Mouse (Mus musculus): ENCODE measurements around the gene Figla. TPM values are rescaled to one million over a fixed set of nuclear protein-coding genes. Genes with fewer than 3 reads are reported as not detected.
A peak's percentile ranks its signal among the peaks of the same experiment; 100 is the strongest.
"Not testable (repeated sequence)": the region's sequence is repeated elsewhere in the genome, so short reads cannot be mapped to it uniquely, and the experiment has no call there.

The Figla gene
- polyA plus RNA-seq, 1 experiment from 2014 or later = not detected

DNA sequence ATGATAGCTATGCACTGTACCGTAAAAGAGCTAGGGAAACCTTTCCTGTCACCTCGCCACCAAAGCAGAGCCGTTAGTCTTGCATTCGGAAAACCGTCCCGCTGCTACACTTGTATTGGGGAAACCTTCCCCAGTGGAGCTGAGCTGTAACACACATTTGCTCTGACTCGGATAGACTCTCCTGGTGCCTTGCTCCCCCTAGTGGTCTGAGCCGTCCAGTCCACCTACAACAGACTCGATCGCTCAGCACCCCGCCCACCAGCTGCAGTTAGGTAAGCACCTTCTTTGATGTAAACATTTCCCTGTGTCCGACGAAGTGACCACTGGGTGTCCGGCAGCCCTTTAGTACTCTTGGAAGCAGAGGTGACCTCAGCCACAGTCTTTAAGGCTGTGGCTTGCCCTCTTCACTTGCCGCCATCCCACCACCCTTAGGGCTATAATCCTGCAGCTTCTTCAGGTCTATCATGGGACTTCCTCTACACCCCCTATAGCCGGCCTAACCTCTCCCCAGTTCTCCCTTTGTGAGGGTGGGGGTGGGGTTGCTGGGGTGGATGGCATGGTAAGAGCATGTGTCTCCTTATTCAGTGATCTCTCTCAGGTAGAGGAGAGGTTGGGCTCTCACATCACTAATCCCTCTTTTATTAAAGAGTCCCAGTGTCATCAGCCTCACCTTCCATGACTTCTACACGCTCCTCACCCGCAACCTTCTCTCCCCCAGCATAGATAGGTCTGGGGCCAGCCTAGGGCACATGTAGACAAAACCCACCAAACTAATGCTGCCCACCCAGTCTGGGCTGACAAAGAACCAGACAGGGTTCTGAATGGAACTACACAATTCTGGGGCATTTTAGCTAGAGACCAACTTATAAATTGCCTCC is 11.5 kb upstream of the Figla start:
- no peaks in the 10 kb centered on the region for H3K9me3 ChIP-seq
- H3K4me1 ChIP-seq = no peaks in the 10 kb centered on the region
- no peak overlapping the region for H3K27ac ChIP-seq
- peak; percentile 93 for DNase-seq (ENCODE audit: low spot score)
- peak overlapping the region; percentile 40 for H3K4me3 ChIP-seq
- WGBS = 8% methylated on average over 18 of the region's 18 CpGs
- H3K27me3 ChIP-seq (ENCODE audit: insufficient read depth, poor library complexity, severe bottlenecking) = no peaks in the 10 kb centered on the region
- H3K36me3 ChIP-seq = no peaks in the 10 kb centered on the region

DNA sequence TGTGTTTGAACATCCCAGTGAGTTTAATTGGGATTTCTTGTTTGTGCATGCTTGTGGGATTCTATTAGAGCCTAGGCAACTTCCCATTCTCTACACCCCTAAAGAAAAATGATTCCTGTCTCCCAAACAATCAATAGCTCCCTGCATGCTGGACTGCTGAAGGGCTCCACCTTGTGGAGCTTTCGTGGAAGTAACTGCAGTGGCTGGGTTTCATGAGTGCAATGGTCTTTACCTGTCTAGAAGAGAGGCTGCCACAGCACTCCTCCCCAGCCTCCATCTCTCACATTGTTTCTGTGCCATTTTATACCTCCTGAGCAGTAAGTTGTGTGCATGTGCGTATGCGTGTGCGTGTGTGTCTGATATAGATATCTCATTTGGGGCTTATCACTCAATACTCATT is 6.0 kb upstream of the Figla start:
- 31% methylated on average over 4 of the region's 4 CpGs for WGBS
- H3K27ac ChIP-seq = no peak overlapping the region
- H3K4me3 ChIP-seq = no peak overlapping the region
- H3K27me3 ChIP-seq (ENCODE audit: insufficient read depth, poor library complexity, severe bottlenecking) = peaks cover 3% of the 10 kb centered on the region; the same call in 1 of the 2 replicates
- H3K4me1 ChIP-seq = 0 out of 2 replicates have a peak, but pooled peaks cover 5% of the 10 kb centered on the region
- no peaks in the 10 kb centered on the region for H3K9me3 ChIP-seq
- no peak for DNase-seq (ENCODE audit: low spot score)
- H3K36me3 ChIP-seq = no peaks in the 10 kb centered on the region

DNA sequence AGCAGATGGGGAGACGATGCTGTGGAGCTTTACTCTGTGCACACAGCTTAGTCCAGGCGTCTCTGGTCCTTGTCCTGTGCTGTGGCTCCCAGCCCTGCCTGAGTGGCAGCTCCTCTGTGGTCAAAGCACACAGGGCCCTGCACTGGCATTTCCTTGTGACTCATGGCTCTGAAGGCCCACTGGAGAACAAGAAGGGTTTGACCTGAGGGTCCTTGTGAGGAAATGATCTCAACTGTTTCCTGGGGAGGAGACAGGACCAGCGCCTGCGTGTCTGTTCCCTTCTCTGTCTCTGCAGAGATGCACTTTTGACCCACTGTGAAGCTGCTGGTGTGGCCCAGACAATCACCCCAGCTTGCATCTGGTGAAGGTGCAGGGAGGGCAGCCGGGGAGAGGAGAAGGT is 1.2 kb upstream of the Figla start:
- WGBS = 52% methylated on average over 5 of the region's 5 CpGs
- DNase-seq (ENCODE audit: low spot score) = not testable (repeated sequence)

DNA sequence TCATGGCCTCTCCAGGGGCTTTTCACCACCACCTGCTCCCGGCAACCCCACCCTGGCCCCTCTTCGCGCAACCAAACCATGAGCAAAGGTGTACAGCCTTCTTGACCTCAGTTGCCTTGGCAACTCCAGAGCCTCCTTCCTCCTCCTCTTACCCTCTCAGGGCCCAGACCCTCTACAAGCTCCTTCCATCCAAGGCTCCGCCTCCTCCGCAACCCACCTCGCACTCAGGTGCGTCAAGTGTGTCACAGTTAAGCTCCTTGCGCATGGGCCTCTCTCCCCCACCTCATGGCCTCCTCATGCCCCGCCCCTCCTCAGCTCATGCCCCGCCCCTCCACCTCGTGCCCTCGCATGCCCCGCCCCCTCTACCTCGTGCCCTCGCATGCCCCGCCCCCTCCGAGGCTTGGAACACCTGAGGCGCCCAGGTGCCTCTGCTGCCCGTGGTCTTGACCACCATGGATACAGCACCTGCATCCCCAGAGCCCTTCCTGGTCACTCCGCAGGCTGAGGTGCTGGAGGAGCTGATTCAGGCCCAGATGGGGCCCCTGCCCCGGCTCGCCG is 901 bp downstream of the Figla start:
- H3K27ac ChIP-seq = no peak overlapping the region
- WGBS = 81% methylated on average over 23 of the region's 23 CpGs
- H3K4me1 ChIP-seq = 0 out of 2 replicates have a peak, but pooled peaks cover 11% of the 10 kb centered on the region
- H3K36me3 ChIP-seq = no peaks in the 10 kb centered on the region
- no peak overlapping the region for H3K4me3 ChIP-seq
- H3K27me3 ChIP-seq (ENCODE audit: insufficient read depth, poor library complexity, severe bottlenecking) = peaks cover 1% of the 10 kb centered on the region; the same call in 1 of the 2 replicates
- H3K9me3 ChIP-seq = no peaks in the 10 kb centered on the region
- no peak for DNase-seq (ENCODE audit: low spot score)

More for the DNA sequence above, 1.2 kb upstream of the Figla start:
- H3K27ac ChIP-seq; H3K4me3 ChIP-seq; H3K36me3 ChIP-seq; H3K9me3 ChIP-seq; H3K27me3 ChIP-seq (ENCODE audit: insufficient read depth, poor library complexity, severe bottlenecking): not testable (repeated sequence)
- 0 out of 2 replicates have a peak, but pooled peaks cover 14% of the 10 kb centered on the region for H3K4me1 ChIP-seq

DNA sequence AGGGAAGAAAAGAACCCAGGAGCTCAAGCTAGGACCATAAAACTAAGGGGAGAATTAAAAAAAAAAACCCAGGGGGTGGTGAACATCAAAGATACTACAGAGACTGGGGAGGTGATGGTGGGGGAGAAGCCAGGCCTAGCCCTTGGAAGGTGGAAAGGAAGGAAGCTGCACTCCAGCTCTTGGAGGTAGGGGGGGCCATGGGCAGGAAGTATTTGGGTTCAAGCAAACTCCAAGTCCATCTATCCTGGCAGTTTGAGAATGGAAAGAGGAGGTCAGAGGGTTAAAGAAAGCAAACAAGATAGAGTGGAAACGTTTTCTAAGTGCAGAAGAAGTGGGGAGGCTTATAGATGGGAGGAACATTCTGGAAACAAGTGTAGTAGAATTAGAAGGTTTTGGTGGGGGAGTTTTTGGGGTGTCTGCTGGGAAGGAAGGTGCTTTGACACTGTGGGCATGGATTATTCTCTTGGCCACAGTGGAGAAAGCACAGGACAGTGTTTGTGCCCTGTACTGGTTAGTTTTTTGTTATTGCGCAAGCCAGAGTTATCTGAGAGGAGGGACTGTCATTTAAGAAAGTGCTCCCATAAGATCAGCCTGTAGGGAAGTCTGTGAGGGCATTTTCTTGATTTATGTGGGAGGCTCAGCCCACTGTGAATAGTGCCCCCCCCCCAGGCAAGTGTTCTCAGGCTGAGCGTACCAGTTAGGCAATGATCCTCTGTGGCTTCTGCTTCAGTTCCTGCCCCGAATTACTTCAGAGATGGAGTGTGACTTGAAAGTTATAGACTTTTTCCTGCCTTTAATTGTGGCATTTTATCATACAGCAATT is 3.7 kb downstream of the Figla start:
- Histone ChIP-seq H3K36me3 (no peaks in the 10 kb centered on the region), H3K27ac (0 out of 2 replicates have a peak overlapping the region, but pooled peaks have one; percentile 18), H3K4me3 (no peak overlapping the region), H3K4me1 (0 out of 2 replicates have a peak, but pooled peaks cover 13% of the 10 kb centered on the region), H3K9me3 (no peaks in the 10 kb centered on the region), H3K27me3 (ENCODE audit: insufficient read depth, poor library complexity, severe bottlenecking) (no peaks in the 10 kb centered on the region)
- DNase-seq (ENCODE audit: low spot score) = no peak
- WGBS = 54% methylated on average over 4 of the region's 4 CpGs

DNA sequence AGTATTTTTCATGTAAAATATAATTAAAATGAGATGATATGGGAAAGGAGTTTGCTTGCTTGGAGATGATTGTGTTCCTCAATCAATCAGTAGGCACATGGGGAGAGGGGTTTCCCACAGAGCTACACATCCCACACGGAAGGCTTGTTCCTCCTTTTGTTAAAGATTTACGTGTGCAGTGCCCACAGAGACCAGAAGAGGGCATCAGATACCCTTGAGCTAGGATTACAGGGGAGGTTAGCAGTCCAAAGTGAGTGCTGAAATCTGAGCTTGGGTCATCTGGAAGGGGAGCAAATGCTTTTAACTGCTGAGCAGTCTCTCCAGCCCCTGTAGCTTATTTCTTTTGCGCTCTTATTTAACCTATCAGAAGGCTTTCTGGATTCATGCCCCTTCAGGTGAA is 5.0 kb downstream of the Figla start:
- H3K27me3 ChIP-seq (ENCODE audit: insufficient read depth, poor library complexity, severe bottlenecking) = peaks cover 4% of the 10 kb centered on the region
- H3K4me1 ChIP-seq = 0 out of 2 replicates have a peak, but pooled peaks cover 11% of the 10 kb centered on the region
- H3K9me3 ChIP-seq = no peaks in the 10 kb centered on the region
- H3K4me3 ChIP-seq = no peak overlapping the region
- DNase-seq (ENCODE audit: low spot score) = no peak
- no peaks in the 10 kb centered on the region for H3K36me3 ChIP-seq
- 31% methylated on average over 3 of the region's 3 CpGs for WGBS
- no peak overlapping the region for H3K27ac ChIP-seq

DNA sequence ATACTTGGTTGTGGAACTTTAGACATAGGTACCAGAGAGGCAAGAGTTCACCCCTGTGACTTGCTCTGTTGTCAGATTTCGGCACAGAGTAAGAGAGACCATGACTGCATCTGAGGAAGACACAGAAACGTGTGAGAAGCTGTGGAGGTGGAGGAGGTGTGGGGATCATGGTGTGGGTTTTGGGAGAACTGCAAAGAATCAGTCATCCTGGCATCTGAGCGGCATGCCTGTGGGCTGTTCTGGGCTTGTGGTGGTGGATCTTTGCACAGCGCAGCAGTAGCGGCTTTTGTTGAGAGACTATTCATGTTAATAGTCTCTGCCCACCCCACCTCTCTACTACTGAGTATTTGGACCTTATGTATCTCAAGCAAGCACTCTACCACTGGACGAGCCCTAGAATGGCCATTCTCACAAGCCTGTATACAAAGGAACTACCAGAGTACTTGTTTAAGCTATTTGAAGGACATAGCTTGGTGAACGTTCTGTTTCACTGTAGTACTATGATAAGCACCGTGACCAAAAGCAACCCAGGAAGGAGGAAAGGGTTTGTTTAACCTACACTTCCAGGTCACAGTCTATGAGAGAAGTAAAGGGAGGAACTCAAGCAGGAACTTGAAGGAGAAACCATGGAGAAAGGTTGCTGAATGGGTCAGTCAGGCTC is 10.8 kb downstream of the Figla start:
- H3K4me1 ChIP-seq = peaks cover 13% of the 10 kb centered on the region; the same call in 1 of the 2 replicates
- WGBS = 77% methylated on average over 8 of the region's 8 CpGs
- H3K4me3 ChIP-seq = no peak overlapping the region
- peaks cover 59% of the 10 kb centered on the region for H3K27me3 ChIP-seq (ENCODE audit: insufficient read depth, poor library complexity, severe bottlenecking)
- H3K9me3 ChIP-seq = no peaks in the 10 kb centered on the region
- no peaks in the 10 kb centered on the region for H3K36me3 ChIP-seq
- no peak for DNase-seq (ENCODE audit: low spot score)
- H3K27ac ChIP-seq = no peak overlapping the region

DNA sequence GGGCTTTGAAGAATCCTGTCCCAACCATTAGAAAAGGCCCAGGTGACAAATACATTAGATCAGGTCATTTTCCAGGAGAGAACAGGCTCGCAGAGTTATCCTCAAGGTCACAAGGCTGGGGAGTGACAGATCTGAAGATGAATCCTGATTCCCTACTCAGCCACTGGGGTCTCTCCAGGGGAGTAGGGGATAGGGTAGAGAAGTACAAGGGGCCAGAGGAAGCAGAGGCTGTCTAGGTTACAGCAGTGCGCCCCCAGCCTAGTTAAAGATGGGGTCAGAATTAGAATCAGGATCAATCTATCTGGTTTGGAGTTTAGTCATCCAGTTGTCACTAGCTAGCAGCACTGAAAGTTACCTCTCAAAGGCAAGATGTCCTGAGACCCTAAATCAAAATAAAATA is 12.2 kb downstream of the Figla start:
- DNase-seq (ENCODE audit: low spot score) = no peak
- 65% methylated on average over 2 of the region's 2 CpGs for WGBS
- Histone ChIP-seq H3K27me3 (ENCODE audit: insufficient read depth, poor library complexity, severe bottlenecking) (peaks cover 63% of the 10 kb centered on the region), H3K9me3 (no peaks in the 10 kb centered on the region), H3K27ac (peak overlapping the region; percentile 76; the same call in 1 of the 2 replicates), H3K4me3 (peak overlapping the region; percentile 69), H3K4me1 (peaks cover 11% of the 10 kb centered on the region; the same call in 1 of the 2 replicates), H3K36me3 (no peaks in the 10 kb centered on the region)

DNA sequence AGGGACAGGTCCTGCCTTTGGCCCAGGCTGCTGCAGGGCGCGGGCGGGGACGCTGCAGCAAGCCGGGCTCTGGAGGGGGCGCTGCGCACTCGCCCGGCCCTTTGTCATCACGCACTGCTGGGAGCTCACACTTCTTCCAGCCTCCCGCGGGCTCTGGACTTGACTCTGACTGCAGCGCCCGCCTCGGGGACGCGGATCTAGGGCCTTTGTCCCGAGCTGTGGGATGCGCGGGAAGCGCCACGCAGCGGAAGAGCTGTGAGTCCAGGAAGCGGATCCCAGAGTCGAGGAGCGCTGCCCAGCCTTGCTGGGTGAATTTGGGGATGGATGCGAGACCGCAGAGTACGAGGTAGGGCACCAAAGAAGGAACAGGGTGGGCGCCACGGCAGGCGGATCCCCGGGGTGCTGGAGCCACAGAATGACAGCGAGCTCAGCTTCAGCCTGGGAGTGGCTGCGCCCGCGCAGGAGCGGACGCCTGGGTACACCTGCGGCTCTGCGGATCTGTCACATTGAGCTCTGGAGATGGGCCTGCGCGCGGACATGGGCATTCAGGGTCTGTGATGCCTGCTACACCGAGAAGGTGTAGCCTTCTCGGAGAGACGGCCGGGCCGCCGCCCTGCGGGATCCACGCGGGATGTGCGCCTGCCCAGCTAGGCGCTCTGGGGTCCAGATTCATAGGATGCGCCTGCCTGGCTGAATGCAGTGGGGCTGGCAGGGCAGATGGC is 12.8 kb downstream of the Figla start, which contains the start of gene Add2:
TSS of gene Add2 (plus strand) at position 81 of the 722 bp plus-strand sequence.
- peaks cover 63% of the 10 kb centered on the region for H3K27me3 ChIP-seq (ENCODE audit: insufficient read depth, poor library complexity, severe bottlenecking)
- no peak for DNase-seq (ENCODE audit: low spot score)
- WGBS = 2% methylated on average over 56 of the region's 56 CpGs

DNA sequence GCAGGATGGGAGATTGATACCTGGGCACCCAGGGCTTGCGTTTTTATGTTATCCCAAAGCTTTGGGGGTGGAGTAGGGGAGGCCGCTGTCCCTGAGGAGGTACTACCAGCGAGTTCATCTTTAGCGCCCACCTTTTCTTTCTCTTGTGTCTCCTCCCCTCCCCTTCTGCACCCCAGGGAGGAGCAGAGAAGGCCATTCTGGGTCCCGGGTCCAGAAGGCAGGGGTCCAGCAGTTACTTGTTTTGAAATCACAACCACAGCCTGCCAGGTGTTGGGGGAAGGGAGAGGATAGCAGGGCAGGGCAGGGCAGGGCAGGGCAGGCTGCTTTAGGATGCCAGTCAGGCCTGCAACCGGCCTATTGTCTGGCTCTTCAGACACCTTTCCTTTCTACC is 13.3 kb downstream of the Figla start:
- Histone ChIP-seq H3K9me3 (no peaks in the 10 kb centered on the region), H3K27me3 (ENCODE audit: insufficient read depth, poor library complexity, severe bottlenecking) (peaks cover 63% of the 10 kb centered on the region), H3K27ac (peak overlapping the region; percentile 76), H3K36me3 (no peaks in the 10 kb centered on the region), H3K4me3 (peak overlapping the region; percentile 69), H3K4me1 (peaks cover 11% of the 10 kb centered on the region; the same call in 1 of the 2 replicates)
- DNase-seq (ENCODE audit: low spot score) = no peak
- 13% methylated on average over 6 of the region's 6 CpGs for WGBS

More for the DNA sequence above, 12.8 kb downstream of the Figla start, which contains the start of gene Add2:
- Histone ChIP-seq H3K27ac (peak within 1 kb of the TSS; percentile 76), H3K9me3 (no peaks in the 10 kb centered on the region), H3K36me3 (no peaks in the 10 kb centered on the region), H3K4me3 (peak within 1 kb of the TSS; percentile 69), H3K4me1 (peaks cover 11% of the 10 kb centered on the region; the same call in 1 of the 2 replicates)

DNA sequence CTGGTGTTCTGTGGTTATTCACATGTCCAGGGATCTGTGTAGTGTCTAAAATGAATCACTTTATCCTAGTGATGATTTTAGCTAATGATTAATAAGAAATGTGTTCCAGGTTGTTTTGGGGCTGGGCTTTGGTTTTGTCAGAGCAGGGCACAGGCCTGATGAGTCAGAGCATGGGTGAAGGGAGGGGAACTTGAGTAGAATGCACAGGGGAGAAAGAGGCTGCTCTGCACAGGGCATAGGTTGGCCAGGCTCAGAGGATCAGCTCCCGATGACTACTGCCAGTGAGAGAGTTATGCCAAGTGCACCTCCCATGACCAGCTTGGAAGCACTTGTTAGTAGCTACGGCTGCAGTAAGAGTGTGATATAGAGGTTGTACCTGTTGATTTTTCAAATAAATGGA is 15.6 kb downstream of the Figla start:
- Histone ChIP-seq H3K4me1 (peaks cover 11% of the 10 kb centered on the region; the same call in 1 of the 2 replicates), H3K9me3 (no peaks in the 10 kb centered on the region), H3K36me3 (no peaks in the 10 kb centered on the region), H3K27ac (no peak overlapping the region), H3K27me3 (ENCODE audit: insufficient read depth, poor library complexity, severe bottlenecking) (peaks cover 53% of the 10 kb centered on the region), H3K4me3 (no peak overlapping the region)
- DNase-seq (ENCODE audit: low spot score) = no peak
- WGBS = 74% methylated on average over 2 of the region's 2 CpGs

Measured in heart, embryonic 10.5 days (tissue).